Mouse (Mus musculus) MEL (cell line): ENCODE data around the gene Acsm1. TPM values are rescaled to one million over a fixed set of nuclear protein-coding genes. Genes with fewer than 3 reads are reported as not detected.

ENCODE experiments used
- DNase-seq: peaks from one replicate; pipeline ENCODE4 v3.0.0; 2011; ENCODE audit warnings: low read depth, low spot score
- H3K27ac ChIP-seq: 2 replicates; pipeline ENCODE4 v1.5.1; 2012; ENCODE audit warnings: low read depth, mild to moderate bottlenecking, control low read depth, low read length, moderate library complexity; ENCODE audit not compliant: control insufficient read depth
- H3K27me3 ChIP-seq, 2 experiments: fragments of 150-350 bp in 1 of 2; sonication (generic) in 1 of 2; 2 replicates each; pipeline ENCODE4 v1.6.1; 2012; ENCODE audit warnings: low read length in 2 of 2, mild to moderate bottlenecking in 2 of 2, improper control_type of control experiment in 1 of 2, moderate library complexity in 1 of 2; ENCODE audit not compliant: insufficient read depth in 2 of 2, control insufficient read depth in 1 of 2
- H3K36me3 ChIP-seq, 2 experiments: 2 replicates each; pipeline ENCODE4 v1.6.1; 2012 to 2014; ENCODE audit warnings: low read length in 2 of 2, improper control_type of control experiment in 1 of 2, inconsistent platforms in 1 of 2, mild to moderate bottlenecking in 1 of 2; ENCODE audit not compliant: insufficient read depth in 2 of 2, control insufficient read depth in 1 of 2
- H3K4me1 ChIP-seq, 2 experiments: fragments of 150-350 bp in 1 of 2; sonication (generic) in 1 of 2; 2 replicates each; pipeline ENCODE4 v1.6.1; 2012; ENCODE audit warnings: low read length in 2 of 2, improper control_type of control experiment in 1 of 2, mild to moderate bottlenecking in 1 of 2; ENCODE audit not compliant: insufficient read depth in 2 of 2, control insufficient read depth in 1 of 2
- H3K4me3 ChIP-seq, 2 experiments: fragments of 150-350 bp in 1 of 2; sonication (generic) in 1 of 2; 2 replicates each; pipeline ENCODE4 v1.5.1; 2012; ENCODE audit warnings: low read depth in 2 of 2, low read length in 2 of 2, mild to moderate bottlenecking in 2 of 2, moderate library complexity in 2 of 2, control low read depth in 1 of 2, improper control_type of control experiment in 1 of 2; ENCODE audit not compliant: control insufficient read depth in 1 of 2, insufficient read depth in 1 of 2
- H3K79me2 ChIP-seq: 2 replicates; pipeline ENCODE4 v1.6.1; 2012; ENCODE audit warnings: mild to moderate bottlenecking, low read length, moderate library complexity; ENCODE audit not compliant: control insufficient read depth, poor library complexity, insufficient read depth
- H3K9ac ChIP-seq: 2 replicates; pipeline ENCODE4 v1.6.1; 2012; ENCODE audit warnings: low read depth, mild to moderate bottlenecking, control low read depth, low read length, moderate library complexity; ENCODE audit not compliant: control insufficient read depth, poor library complexity, severe bottlenecking
- H3K9me3 ChIP-seq: fragments of 150-350 bp; sonication (generic); replicated peaks from 2 replicates; pipeline ENCODE4 v1.6.1; 2012; ENCODE audit warnings: mild to moderate bottlenecking, low read length, improper control_type of control experiment, moderate library complexity; ENCODE audit not compliant: insufficient read depth
- BHLHE40 ChIP-seq: IDR thresholded peaks from 2 replicates; pipeline ENCODE4 v1.6.1; 2012; ENCODE audit warnings: low read depth, mild to moderate bottlenecking, inconsistent platforms, low read length, improper control_type of control experiment, borderline replicate concordance
- CHD1 ChIP-seq: IDR thresholded peaks from 2 replicates; pipeline ENCODE4 v1.6.1; 2012; ENCODE audit warnings: low read depth, mild to moderate bottlenecking, inconsistent platforms, low read length, improper control_type of control experiment
- CHD2 ChIP-seq: IDR thresholded peaks from 2 replicates; pipeline ENCODE4 v1.6.1; 2011; ENCODE audit warnings: low read length, improper control_type of control experiment
- CTCF ChIP-seq, 3 experiments: IDR thresholded peaks in 2 of 3; conservative IDR thresholded peaks in 1 of 3; 2 replicates each; pipeline ENCODE4 v1.5.1; 2011 to 2012; ENCODE audit warnings: low read length in 3 of 3, low read depth in 2 of 3, mild to moderate bottlenecking in 2 of 3, improper control_type of control experiment in 1 of 3, inconsistent platforms in 1 of 3, mixed read lengths in 1 of 3, moderate library complexity in 1 of 3; ENCODE audit not compliant: control insufficient read depth in 1 of 3, insufficient read depth in 1 of 3, poor library complexity in 1 of 3, severe bottlenecking in 1 of 3
- ETS1 ChIP-seq: IDR thresholded peaks from 2 replicates; pipeline ENCODE4 v1.6.1; 2012; ENCODE audit warnings: low read depth, mild to moderate bottlenecking, inconsistent platforms, low read length, improper control_type of control experiment, moderate library complexity
- GABPA ChIP-seq: IDR thresholded peaks from 2 replicates; pipeline ENCODE4 v1.6.1; 2012; ENCODE audit warnings: low read depth, mild to moderate bottlenecking, inconsistent platforms, low read length, improper control_type of control experiment, moderate library complexity
- GATA1 ChIP-seq: IDR thresholded peaks from 2 replicates; pipeline ENCODE4 v1.6.1; 2011; ENCODE audit warnings: low read depth, low read length, improper control_type of control experiment
- MAFK ChIP-seq: IDR thresholded peaks from 2 replicates; pipeline ENCODE4 v1.6.1; 2011; ENCODE audit warnings: low read depth, mild to moderate bottlenecking, low read length, improper control_type of control experiment, borderline replicate concordance
- MAX ChIP-seq: IDR thresholded peaks from 2 replicates; pipeline ENCODE4 v1.6.1; 2011; ENCODE audit warnings: low read length, improper control_type of control experiment
- MAZ ChIP-seq: IDR thresholded peaks from 2 replicates; pipeline ENCODE4 v1.6.1; 2012; ENCODE audit warnings: low read depth, mild to moderate bottlenecking, inconsistent platforms, low read length, improper control_type of control experiment
- MEF2A ChIP-seq: IDR thresholded peaks from 2 replicates; pipeline ENCODE4 v1.6.1; 2014; ENCODE audit warnings: low read depth, mild to moderate bottlenecking, inconsistent platforms, low read length, improper control_type of control experiment; ENCODE audit not compliant: poor library complexity, insufficient replicate concordance, severe bottlenecking; ENCODE audit errors: extremely low read depth
- MYC ChIP-seq: IDR thresholded peaks from 2 replicates; pipeline ENCODE4 v1.6.1; 2011; ENCODE audit warnings: low read depth, mild to moderate bottlenecking, low read length, improper control_type of control experiment, moderate library complexity
- NELFE ChIP-seq: IDR thresholded peaks from 2 replicates; pipeline ENCODE4 v1.6.1; 2011; ENCODE audit warnings: low read depth, low read length, improper control_type of control experiment
- NRF1 ChIP-seq: IDR thresholded peaks from 2 replicates; pipeline ENCODE4 v1.6.1; 2014; ENCODE audit warnings: low read depth, mild to moderate bottlenecking, inconsistent platforms, low read length, improper control_type of control experiment, moderate library complexity; ENCODE audit not compliant: poor library complexity, insufficient read depth, severe bottlenecking
- POLR2AphosphoS2 ChIP-seq: IDR thresholded peaks from 2 replicates; pipeline ENCODE4 v1.6.1; 2011; ENCODE audit warnings: low read length, improper control_type of control experiment
- POLR2AphosphoS5 ChIP-seq: IDR thresholded peaks from 2 replicates; pipeline ENCODE4 v1.6.1; 2012; ENCODE audit warnings: low read depth, borderline replicate concordance, mild to moderate bottlenecking, inconsistent platforms, low read length, moderate library complexity, mixed read lengths
- RAD21 ChIP-seq: IDR thresholded peaks from 2 replicates; pipeline ENCODE4 v1.6.1; 2011; ENCODE audit warnings: mild to moderate bottlenecking, low read depth, low read length, improper control_type of control experiment
- SMC3 ChIP-seq: IDR thresholded peaks from 2 replicates; pipeline ENCODE4 v1.6.1; 2011; ENCODE audit warnings: low read depth, low read length, improper control_type of control experiment
- TBP ChIP-seq: IDR thresholded peaks from 2 replicates; pipeline ENCODE4 v1.8.0; 2011; ENCODE audit warnings: low read depth, low read length, improper control_type of control experiment
- TCF12 ChIP-seq: IDR thresholded peaks from 2 replicates; pipeline ENCODE4 v1.6.1; 2014; ENCODE audit warnings: low read depth, mild to moderate bottlenecking, inconsistent platforms, low read length, improper control_type of control experiment, moderate library complexity
- UBTF ChIP-seq: IDR thresholded peaks from 2 replicates; pipeline ENCODE4 v1.6.1; 2012; ENCODE audit warnings: low read depth, mild to moderate bottlenecking, inconsistent platforms, low read length, improper control_type of control experiment, moderate library complexity, borderline replicate concordance; ENCODE audit not compliant: insufficient read depth
- USF1 ChIP-seq: IDR thresholded peaks from 2 replicates; pipeline ENCODE4 v1.6.1; 2014; ENCODE audit warnings: low read depth, mild to moderate bottlenecking, inconsistent platforms, low read length, improper control_type of control experiment, moderate library complexity
- ZC3H11A ChIP-seq: IDR thresholded peaks from 2 replicates; pipeline ENCODE4 v1.6.1; 2012; ENCODE audit warnings: low read depth, mild to moderate bottlenecking, inconsistent platforms, low read length, improper control_type of control experiment
- ZKSCAN1 ChIP-seq: IDR thresholded peaks from 2 replicates; pipeline ENCODE4 v1.6.1; 2012; ENCODE audit warnings: low read depth, mild to moderate bottlenecking, inconsistent platforms, low read length, improper control_type of control experiment, moderate library complexity
- ZMIZ1 ChIP-seq: IDR thresholded peaks from 2 replicates; pipeline ENCODE4 v1.6.1; 2012; ENCODE audit warnings: low read depth, mild to moderate bottlenecking, inconsistent platforms, low read length, improper control_type of control experiment, moderate library complexity
- polyA plus RNA-seq, 2 experiments: library from polyadenylated mRNA; stranded (reverse) in 1 of 2; unstranded in 1 of 2; fragments of >175 nt in 1 of 2; fragments of >200 nt in 1 of 2; gene quantifications; 2 replicates each; pipeline versions ENCODE4 v1.2.1 to v1.2.4; 2012; ENCODE audit warnings: low replicate concordance in 2 of 2, low read depth in 1 of 2; ENCODE audit not compliant: insufficient read length in 2 of 2, insufficient read depth in 1 of 2, missing spikeins in 1 of 2
- total RNA-seq: library from RNA; depleted of rRNA; stranded (reverse); fragments of 300-350 nt; gene quantifications from 2 replicates; pipeline ENCODE4 v1.2.3, GENCODE M21; 2012

Gene Acsm1
- total and polyA plus RNA-seq, 3 experiments, result not detected

- Histone ChIP-seq H3K36me3 (no peaks in the 10 kb centered on the region), H3K4me1 (no peaks in the 10 kb centered on the region), H3K27me3 (no peaks in the 10 kb centered on the region)
- TF ChIP-seq CTCF (IDR thresholded peaks at IDR 0.05 in 2 of 3, conservative IDR thresholded peaks at IDR 0.05 in 1 of 3; ENCODE audit: control insufficient read depth in 1 of 3, insufficient read depth in 1 of 3, low read depth in 2 of 3, low read length in 3 of 3, poor library complexity in 1 of 3, severe bottlenecking in 1 of 3) (peak; percentile 75 to 81 (median 77)), NRF1 (no peak), MAZ (no peak), ZC3H11A (peak; percentile 69), MYC (no peak), UBTF (no peak), RAD21 (peak; percentile 85), MAX (no peak), CHD2 (no peak), SMC3 (peak; percentile 79), USF1 (no peak), TBP (no peak), ZMIZ1 (no peak), MAFK (no peak)
- TF ChIP-seq, all 39 proteins: peak for 4
- H3K9ac ChIP-seq, result no peak overlapping the region
- no peak overlapping the region for H3K4me3 ChIP-seq
- peak; percentile 63 for DNase-seq
- no peaks in the 10 kb centered on the region for H3K79me2 ChIP-seq
- H3K27ac ChIP-seq, result no peak overlapping the region
- H3K9me3 ChIP-seq, result no peaks in the 10 kb centered on the region
Observed at GRCm38 (mm10) chr7:119673465-119673864, 66.6 kb downstream of the Acsm1 start.

- Histone ChIP-seq H3K79me2 (no peaks in the 10 kb centered on the region), H3K4me1 (no peaks in the 10 kb centered on the region), H3K9me3 (no peaks in the 10 kb centered on the region), H3K27ac (no peak overlapping the region), H3K27me3 (peaks cover 0 to 2% of the 10 kb centered on the region in 2 experiments; a peak in 2 of 4 replicates), H3K4me3 (no peak overlapping the region), H3K36me3 (no peaks in the 10 kb centered on the region), H3K9ac (no peak overlapping the region)
- DNase-seq, result no peak
- no peak for TF ChIP-seq NELFE
- TF ChIP-seq MEF2A, result no peak
- no peak for TF ChIP-seq ZC3H11A
- TF ChIP-seq MAX, result no peak
- TF ChIP-seq ETS1, result no peak
- no peak for TF ChIP-seq POLR2AphosphoS5
- no peak for TF ChIP-seq GABPA
- no peak for TF ChIP-seq ZKSCAN1
- TF ChIP-seq SMC3, result no peak
- no peak for TF ChIP-seq GATA1
- no peak for TF ChIP-seq TCF12
- TF ChIP-seq BHLHE40, result no peak
- TF ChIP-seq POLR2AphosphoS2, result no peak
- no peak for TF ChIP-seq CHD1
Observed at GRCm38 (mm10) chr7:119680107-119680506, 73.3 kb downstream of the Acsm1 start.
